Comparison of ENCODE assay signal across 24 mouse cellular contexts in genomic region chr7:111138038-111138437, GRCm38 (mm10). TPM values are rescaled to one million over a fixed set of nuclear protein-coding genes. Genes with fewer than 3 reads are reported as not detected.
DNase-seq lines count a peak whose midpoint lies in the region; ATAC-seq and TF ChIP-seq lines count a peak whose summit lies in the region.
"Had no signal": no experiment of that assay in that cellular context is flagged by ENCODE, and none has a peak within 500 bp of the region (broad histone marks: within the 10 kb centered on the region; RNA-seq: fewer than 3 reads in every experiment).

No protein-coding gene starts in this region.

- no peak overlapping the region for H3K27ac ChIP-seq in heart, embryonic 11.5 days (ENCODE audit: low read depth, low read length)
- peak overlapping the region; percentile 78 for H3K27ac ChIP-seq in liver, embryonic 14.5 days
- no peak overlapping the region for H3K27ac ChIP-seq in stomach, embryonic 15.5 days
- H3K27ac ChIP-seq in gastrocnemius, adult 2 months = no peak overlapping the region
- H3K27ac ChIP-seq: embryonic facial prominence, embryonic 12.5 days; heart, embryonic 15.5 days; hindbrain, embryonic 12.5 days; limb, embryonic 13.5 days; lung, embryonic 15.5 days had no signal

- TF ChIP-seq CTCF in liver, embryonic 14.5 days (IDR thresholded peaks at IDR 0.05; ENCODE audit: low read depth) = no peak
- TF ChIP-seq CTCF in gastrocnemius, adult 2 months (IDR thresholded peaks at IDR 0.05) = no peak

- no peak overlapping the region for H3K4me2 ChIP-seq in heart, embryonic 11.5 days
- H3K4me2 ChIP-seq in liver, embryonic 14.5 days (ENCODE audit: low read depth) = peak overlapping the region; percentile 68
- no peak overlapping the region for H3K4me2 ChIP-seq in stomach, embryonic 15.5 days
- H3K4me2 ChIP-seq: embryonic facial prominence, embryonic 12.5 days; heart, embryonic 15.5 days; hindbrain, embryonic 12.5 days; limb, embryonic 13.5 days; lung, embryonic 15.5 days; midbrain, embryonic 11.5 days had no signal

- intact Hi-C loops in heart, postnatal 10 days (cut with DNase I) = no loop called here
- intact Hi-C loops in gastrocnemius, adult 2 months (cut with DNase I) = no loop called here

- no peak for DNase-seq in heart, postnatal 10 days
- peak; percentile 42 to 72 (median 56) for DNase-seq in liver, embryonic 14.5 days (ENCODE audit: low read depth in 3 of 3, low spot score in 3 of 3)
- no peak for DNase-seq in left cerebral cortex, adult 9 months (ENCODE audit: low spot score in 2 of 2)
- no peak for DNase-seq in cerebellum, postnatal 10 days
- DNase-seq in gastrocnemius, adult 2 months = no peak
- DNase-seq: adrenal gland, postnatal 10 days; cerebellum, adult 2 months; forebrain, postnatal 0 days; heart, adult 18-20 months; lung, postnatal 4 days; right cerebral cortex, postnatal 4 days; thymus, postnatal 4 days had no signal

- WGBS in heart, embryonic 11.5 days (ENCODE audit: insufficient replicate concordance) = 100% methylated on average over 2 of the region's 2 CpGs
- WGBS in liver, embryonic 14.5 days (ENCODE audit: insufficient replicate concordance) = 85% methylated on average over 2 of the region's 2 CpGs
- WGBS in stomach, embryonic 15.5 days = 98% methylated on average over 2 of the region's 2 CpGs

- TF ChIP-seq EP300 in liver, embryonic 14.5 days (IDR thresholded peaks at IDR 0.05; ENCODE audit: low read depth) = no peak

- no peak overlapping the region for H3K9ac ChIP-seq in heart, embryonic 11.5 days (ENCODE audit: low read depth, low read length)
- peak overlapping the region; percentile 50 for H3K9ac ChIP-seq in liver, embryonic 14.5 days (replicated peaks)
- no peak overlapping the region for H3K9ac ChIP-seq in stomach, embryonic 15.5 days
- H3K9ac ChIP-seq: embryonic facial prominence, embryonic 12.5 days; forebrain, postnatal 0 days; heart, embryonic 15.5 days; hindbrain, embryonic 12.5 days; limb, embryonic 13.5 days; lung, embryonic 15.5 days had no signal

- no peaks in the 10 kb centered on the region for H3K9me3 ChIP-seq in heart, embryonic 11.5 days (replicated peaks; ENCODE audit: control insufficient read depth, low read length)
- no peaks in the 10 kb centered on the region for H3K9me3 ChIP-seq in erythroblast, embryonic 14.5 days (ENCODE audit: control insufficient read depth, low read length)
- H3K9me3 ChIP-seq in liver, embryonic 14.5 days (ENCODE audit: control insufficient read depth, low read length) = no peaks in the 10 kb centered on the region
- no peaks in the 10 kb centered on the region for H3K9me3 ChIP-seq in stomach, embryonic 15.5 days
- H3K9me3 ChIP-seq: embryonic facial prominence, embryonic 12.5 days; heart, embryonic 15.5 days; hindbrain, embryonic 12.5 days; limb, embryonic 13.5 days; lung, embryonic 15.5 days had no signal

- ATAC-seq in heart, embryonic 11.5 days (replicated peaks; ENCODE audit: insufficient number of reproducible peaks, low FRiP score, low TSS enrichment) = 0 out of 2 replicates have a peak, but pooled peaks have one; percentile 52
- ATAC-seq in liver, embryonic 14.5 days (ENCODE audit: insufficient read depth) = peak; percentile 97
- ATAC-seq in stomach, embryonic 15.5 days (ENCODE audit: insufficient read depth, low FRiP score, low read depth) = peak; percentile 91; the same call in 1 of the 2 replicates
- ATAC-seq: activated CD4-positive, CD25-positive, alpha-beta regulatory T cell, adult 4 months; CD4-positive, CD25-positive, alpha-beta regulatory T cell, adult 4 months; forebrain, postnatal 0 days; inflammation-experienced regulatory T-cells, adult 6 months had no signal

- peaks cover 24% of the 10 kb centered on the region for H3K4me1 ChIP-seq in heart, embryonic 11.5 days (ENCODE audit: control insufficient read depth, insufficient read depth, low read length)
- peaks cover 54% of the 10 kb centered on the region for H3K4me1 ChIP-seq in erythroblast, embryonic 14.5 days (ENCODE audit: control insufficient read depth)
- H3K4me1 ChIP-seq in liver, embryonic 14.5 days (replicated peaks; ENCODE audit: control insufficient read depth in 2 of 2, insufficient read depth in 2 of 2, low read length in 1 of 2) = peaks cover 33 to 37% of the 10 kb centered on the region in 2 experiments
- H3K4me1 ChIP-seq in stomach, embryonic 15.5 days = no peaks in the 10 kb centered on the region
- H3K4me1 ChIP-seq: embryonic facial prominence, embryonic 12.5 days; hindbrain, embryonic 12.5 days had no signal

- no peaks in the 10 kb centered on the region for H3K36me3 ChIP-seq in heart, embryonic 11.5 days (ENCODE audit: control insufficient read depth, insufficient read depth, low read length)
- H3K36me3 ChIP-seq in erythroblast, embryonic 14.5 days (ENCODE audit: control insufficient read depth) = no peaks in the 10 kb centered on the region; the same call in 1 of the 2 replicates
- H3K36me3 ChIP-seq in liver, embryonic 14.5 days (replicated peaks; ENCODE audit: control insufficient read depth, insufficient read depth, low read depth) = no peaks in the 10 kb centered on the region
- H3K36me3 ChIP-seq in stomach, embryonic 15.5 days = no peaks in the 10 kb centered on the region
- H3K36me3 ChIP-seq: embryonic facial prominence, embryonic 12.5 days; heart, embryonic 15.5 days; hindbrain, embryonic 12.5 days; limb, embryonic 13.5 days; lung, embryonic 15.5 days had no signal

- no peaks in the 10 kb centered on the region for H3K27me3 ChIP-seq in heart, embryonic 11.5 days (ENCODE audit: control insufficient read depth, insufficient read depth, low read length)
- peaks cover 18% of the 10 kb centered on the region for H3K27me3 ChIP-seq in erythroblast, embryonic 14.5 days (ENCODE audit: control insufficient read depth)
- no peaks in the 10 kb centered on the region; the same call in 1 of the 2 replicates for H3K27me3 ChIP-seq in liver, embryonic 14.5 days (ENCODE audit: control insufficient read depth, insufficient read depth, low read length)
- H3K27me3 ChIP-seq in stomach, embryonic 15.5 days (replicated peaks) = no peaks in the 10 kb centered on the region
- H3K27me3 ChIP-seq: embryonic facial prominence, embryonic 12.5 days; heart, embryonic 15.5 days; hindbrain, embryonic 12.5 days; limb, embryonic 13.5 days; lung, embryonic 15.5 days had no signal

- H3K4me3 ChIP-seq in heart, embryonic 11.5 days (ENCODE audit: low read depth, low read length) = no peak overlapping the region
- peak overlapping the region; percentile 37 for H3K4me3 ChIP-seq in erythroblast, embryonic 14.5 days (replicated peaks)
- H3K4me3 ChIP-seq in liver, embryonic 14.5 days (ENCODE audit: insufficient read depth in 1 of 2, low read depth in 2 of 2, low read length in 2 of 2) = peak overlapping the region in 1 of 2 experiments; percentile 15; a peak in 2 of 4 replicates
- no peak overlapping the region for H3K4me3 ChIP-seq in stomach, embryonic 15.5 days (replicated peaks)
- no peak overlapping the region for H3K4me3 ChIP-seq in gastrocnemius, adult 2 months
- H3K4me3 ChIP-seq: embryonic facial prominence, embryonic 12.5 days; heart, embryonic 15.5 days; hindbrain, embryonic 12.5 days; limb, embryonic 13.5 days; lung, embryonic 15.5 days had no signal

RNA-seq across cellular contexts. Expression of gene Eif4g2, which starts 55.2 kb away (rescaled TPM):
- polyA plus RNA-seq in heart, embryonic 11.5 days (2014; fragmentation: Nextera tagmentation; extraction: Ambion mirVana) = 884 and 1,030 TPM in 2 replicates
- 1,000 to 10,000 TPM; 1,033 to 1,045 TPM for total RNA-seq in heart, postnatal 10 days (2021)
- 36.1 and 50.3 TPM in 2 replicates for polyA plus RNA-seq in erythroblast, embryonic 14.5 days (2012)
- polyA plus RNA-seq in liver, embryonic 14.5 days (2012; rRNA removed) = 63.6 and 135 TPM in 2 replicates
- polyA plus RNA-seq in liver, embryonic 14.5 days (2014; fragmentation: Nextera tagmentation; extraction: Ambion mirVana) = 464 and 494 TPM in 2 replicates
- 608 and 684 TPM in 2 replicates for polyA plus RNA-seq in stomach, embryonic 15.5 days (2015; fragmentation: Nextera tagmentation; extraction: Ambion mirVana)
- 100 to 1,000 TPM; 692 to 802 TPM for total RNA-seq in gastrocnemius, adult 2 months (2021)

Comparison
In these comparisons a context has a peak if more than half of its experiments do, and no peak if none do; other contexts are left out.
1. DNase-seq: peak in liver, embryonic 14.5 days (3 of 3); none in heart, postnatal 10 days (0 of 2), left cerebral cortex, adult 9 months (0 of 2), cerebellum, postnatal 10 days (0 of 2) and gastrocnemius, adult 2 months (single experiment).
2. Peak in every context shown above with its lines, with median percentiles within 50 percentile points of each other: ATAC-seq.